Mouse (Mus musculus) stomach, embryonic 16.5 days (tissue): ENCODE measurements around the gene Sv2c. TPM values are rescaled to one million over a fixed set of nuclear protein-coding genes. Genes with fewer than 3 reads are reported as not detected.

Experiments
- ATAC-seq: fragments of 200-750 bp; cut with Nextera tagmentation; 2 replicates; pipeline ENCODE4 v1.8.0; 2017; ENCODE audit warnings: moderate number of reproducible peaks, moderate TSS enrichment; ENCODE audit not compliant: insufficient read depth, low FRiP score
- H3K27ac ChIP-seq: fragments of 300-500 bp; sonication (generic); 2 replicates; pipeline ENCODE4 v1.5.1; 2014; ENCODE audit warnings: low read length
- H3K27me3 ChIP-seq: fragments of 300-500 bp; sonication (generic); 2 replicates; pipeline ENCODE4 v1.6.1; 2014; ENCODE audit warnings: low read length, control low read depth, mixed read lengths; ENCODE audit not compliant: control insufficient read depth, insufficient read depth
- H3K36me3 ChIP-seq: fragments of 300-500 bp; sonication (generic); 2 replicates; pipeline ENCODE4 v1.6.1; 2014; ENCODE audit warnings: low read length; ENCODE audit not compliant: control insufficient read depth, insufficient read depth
- H3K4me1 ChIP-seq: fragments of 300-500 bp; sonication (generic); 2 replicates; pipeline ENCODE4 v1.6.1; 2014; ENCODE audit warnings: low read length, control low read depth, mixed read lengths; ENCODE audit not compliant: control insufficient read depth, insufficient read depth
- H3K4me2 ChIP-seq: fragments of 300-500 bp; sonication (generic); 2 replicates; pipeline ENCODE4 v1.6.1; 2014; ENCODE audit warnings: low read depth, low read length, mixed read lengths
- H3K4me3 ChIP-seq: fragments of 300-500 bp; sonication (generic); replicated peaks from 2 replicates; pipeline ENCODE4 v1.5.1; 2014; ENCODE audit warnings: mild to moderate bottlenecking, low read length
- H3K9ac ChIP-seq: fragments of 300-500 bp; sonication (generic); 2 replicates; pipeline ENCODE4 v1.6.1; 2014; ENCODE audit warnings: low read length
- H3K9me3 ChIP-seq: fragments of 300-500 bp; sonication (generic); replicated peaks from 2 replicates; pipeline ENCODE4 v1.6.1; 2016; ENCODE audit warnings: low read length, control low read depth; ENCODE audit not compliant: control insufficient read depth
- WGBS: fragments of 180-500 bp; shearing (Covaris S2); extraction: QIAGEN DNeasy Blood & Tissue Kit; methylation state at CpG from one replicate; pipeline ENCODE4 v1.1.7; 2014; 5-methylcytosine and 5-hydroxymethylcytosine counted together
- polyA plus RNA-seq: library from polyadenylated mRNA; unstranded; fragments of >200 nt; fragmentation: Nextera tagmentation; extraction: Ambion mirVana; gene quantifications from 2 replicates; pipeline ENCODE4 v1.2.1, GENCODE M21; 2015

The Sv2c gene
- polyA plus RNA-seq, 1 experiment from 2014 or later: 2.3 TPM

DNA sequence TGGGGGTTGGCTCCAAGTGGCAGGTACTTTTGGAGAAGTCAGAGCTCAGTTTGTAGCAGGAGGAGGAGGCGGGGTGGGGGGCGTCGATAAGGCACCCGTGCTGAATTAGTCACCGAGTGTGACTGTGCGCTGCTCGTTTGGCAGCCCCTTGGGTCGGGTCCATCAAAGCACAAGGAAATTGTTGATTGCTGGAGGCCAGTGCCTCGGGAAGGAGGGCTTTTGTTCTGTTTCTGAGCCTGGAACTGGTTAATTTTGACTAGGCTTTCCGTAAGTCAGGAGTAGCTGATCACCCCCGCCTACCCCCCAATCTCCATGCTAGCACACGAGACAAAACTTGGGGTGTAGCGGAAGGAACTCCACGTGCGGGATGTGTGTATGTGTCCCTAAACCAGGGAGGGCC is 456 bp upstream of the Sv2c start:
- peak overlapping the region; percentile 52 for H3K9ac ChIP-seq
- ATAC-seq: 0 out of 2 replicates have a peak, but pooled peaks have one; percentile 14

GRCm38 (mm10) chr13:96131911-96132310 is 466 bp downstream of the Sv2c start:
- Histone ChIP-seq H3K4me3 (peak overlapping the region; percentile 49), H3K36me3 (no peaks in the 10 kb centered on the region), H3K9me3 (no peaks in the 10 kb centered on the region), H3K4me2 (peak overlapping the region; percentile 89), H3K27me3 (peaks cover 69% of the 10 kb centered on the region), H3K4me1 (peaks cover 13% of the 10 kb centered on the region), H3K27ac (no peak overlapping the region), H3K9ac (peak overlapping the region; percentile 52; the same call in 1 of the 2 replicates)
- 1% methylated on average over 19 of the region's 19 CpGs for WGBS
- ATAC-seq: no peak

More for the DNA sequence above, 456 bp upstream of the Sv2c start:
- H3K27ac ChIP-seq: no peak overlapping the region
- peaks cover 13% of the 10 kb centered on the region for H3K4me1 ChIP-seq
- no peaks in the 10 kb centered on the region for H3K9me3 ChIP-seq
- peak overlapping the region; percentile 49 for H3K4me3 ChIP-seq
- H3K36me3 ChIP-seq: no peaks in the 10 kb centered on the region
- under 1% methylated on average over 15 of the region's 15 CpGs for WGBS
- peak overlapping the region; percentile 89 for H3K4me2 ChIP-seq
- H3K27me3 ChIP-seq: peaks cover 63% of the 10 kb centered on the region

DNA sequence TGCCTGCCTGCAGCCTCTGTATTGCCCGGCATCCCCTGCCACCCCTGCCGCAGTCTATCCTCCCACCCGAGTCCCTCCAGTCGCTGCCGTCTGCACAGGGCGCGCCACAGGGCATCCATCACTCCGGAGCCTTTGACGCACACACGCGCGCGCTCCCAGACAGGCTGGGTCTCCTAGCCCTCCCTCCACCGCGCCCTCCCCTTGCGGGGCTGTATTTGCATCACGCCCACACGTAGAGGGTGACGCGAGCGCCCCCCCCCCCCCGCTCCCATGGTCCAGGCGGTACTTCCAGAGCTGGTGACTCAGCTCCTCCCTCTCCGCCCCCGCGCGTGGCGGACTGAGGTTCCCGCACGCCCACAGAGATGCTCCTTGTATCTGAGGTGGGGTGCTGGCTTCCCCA is 1.3 kb downstream of the Sv2c start:
- peak overlapping the region; percentile 89 for H3K4me2 ChIP-seq
- no peaks in the 10 kb centered on the region for H3K36me3 ChIP-seq
- H3K9me3 ChIP-seq: no peaks in the 10 kb centered on the region
- H3K4me1 ChIP-seq: peaks cover 13% of the 10 kb centered on the region
- ATAC-seq: peak; percentile 68; the same call in 1 of the 2 replicates
- peaks cover 69% of the 10 kb centered on the region for H3K27me3 ChIP-seq
- no peak overlapping the region for H3K27ac ChIP-seq
- H3K9ac ChIP-seq: peak overlapping the region; percentile 16; the same call in 1 of the 2 replicates
- H3K4me3 ChIP-seq: peak overlapping the region; percentile 49
- 2% methylated on average over 27 of the region's 30 CpGs for WGBS

DNA sequence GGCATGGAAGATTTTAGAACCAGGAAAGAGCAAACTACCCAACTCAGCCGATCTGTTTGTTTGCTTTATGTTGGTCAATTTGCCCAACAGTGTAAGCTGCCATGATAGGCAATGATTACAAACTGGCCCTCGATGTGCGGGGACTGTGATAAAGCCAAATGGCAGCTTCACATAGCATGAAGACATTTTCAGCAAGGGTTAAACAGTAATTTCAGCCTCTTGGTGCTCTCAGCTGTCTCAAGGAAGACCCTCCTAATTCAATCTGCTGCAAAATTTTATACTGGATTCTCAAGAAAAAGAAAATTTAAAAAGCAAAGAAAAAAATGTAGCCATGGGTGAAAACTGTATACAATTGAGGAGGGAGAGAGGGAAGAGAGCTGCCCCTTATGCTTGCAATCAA is 3.3 kb downstream of the Sv2c start:
- H3K27me3 ChIP-seq: peaks cover 58% of the 10 kb centered on the region
- no peak overlapping the region for H3K4me2 ChIP-seq
- WGBS: 69% methylated on average over 3 of the region's 3 CpGs
- no peak overlapping the region for H3K4me3 ChIP-seq
- H3K9me3 ChIP-seq: no peaks in the 10 kb centered on the region
- no peak for ATAC-seq
- H3K27ac ChIP-seq: no peak overlapping the region
- H3K36me3 ChIP-seq: no peaks in the 10 kb centered on the region
- H3K9ac ChIP-seq: no peak overlapping the region
- peaks cover 13% of the 10 kb centered on the region for H3K4me1 ChIP-seq

GRCm38 (mm10) chr13:96126669-96127068 is 5.7 kb downstream of the Sv2c start:
- ATAC-seq: no peak
- H3K4me3 ChIP-seq: no peak overlapping the region
- no peaks in the 10 kb centered on the region for H3K36me3 ChIP-seq
- H3K9me3 ChIP-seq: no peaks in the 10 kb centered on the region
- no peak overlapping the region for H3K4me2 ChIP-seq
- no peak overlapping the region for H3K9ac ChIP-seq
- no peak overlapping the region for H3K27ac ChIP-seq
- H3K27me3 ChIP-seq: peaks cover 33% of the 10 kb centered on the region
- H3K4me1 ChIP-seq: peaks cover 6% of the 10 kb centered on the region; the same call in 1 of the 2 replicates
- whole genome bisulfite sequencing: 61% methylated on average over 6 of the region's 6 CpGs

DNA sequence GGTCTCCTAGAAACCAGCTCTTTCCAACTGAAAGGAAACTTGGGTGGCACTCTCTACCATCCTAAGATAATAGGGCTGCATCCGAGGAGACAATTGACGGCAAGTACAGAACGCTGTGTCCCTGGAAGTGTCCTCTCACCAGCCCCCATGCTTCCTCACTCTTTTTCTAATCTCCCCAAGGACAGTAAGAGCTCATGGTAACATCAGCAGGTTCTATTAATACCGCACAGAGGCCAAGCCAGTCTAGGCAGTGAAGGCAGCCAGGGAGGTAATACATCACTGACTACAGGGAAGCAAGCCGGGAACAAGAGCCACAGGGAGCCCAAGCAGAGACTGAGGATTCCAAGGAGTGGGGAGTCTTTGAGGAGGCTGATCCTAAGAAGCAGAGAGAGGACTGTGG is 7.4 kb downstream of the Sv2c start:
- no peaks in the 10 kb centered on the region for H3K4me1 ChIP-seq
- no peak for ATAC-seq
- 68% methylated on average over 5 of the region's 5 CpGs for WGBS
- no peaks in the 10 kb centered on the region for H3K36me3 ChIP-seq
- no peaks in the 10 kb centered on the region for H3K9me3 ChIP-seq
- no peak overlapping the region for H3K9ac ChIP-seq
- no peak overlapping the region for H3K27ac ChIP-seq
- no peak overlapping the region for H3K4me3 ChIP-seq
- H3K4me2 ChIP-seq: no peak overlapping the region
- H3K27me3 ChIP-seq: peaks cover 17% of the 10 kb centered on the region

GRCm38 (mm10) chr13:96112711-96113110 is 19.7 kb downstream of the Sv2c start:
- Histone ChIP-seq H3K36me3 (no peaks in the 10 kb centered on the region), H3K9ac (no peak overlapping the region), H3K9me3 (no peaks in the 10 kb centered on the region), H3K4me1 (no peaks in the 10 kb centered on the region), H3K27ac (no peak overlapping the region), H3K27me3 (no peaks in the 10 kb centered on the region), H3K4me2 (no peak overlapping the region), H3K4me3 (no peak overlapping the region)
- no peak for ATAC-seq
- 74% methylated on average over 2 of the region's 2 CpGs for WGBS

- H3K4me2 ChIP-seq: no peak overlapping the region
- H3K9ac ChIP-seq: no peak overlapping the region
- ATAC-seq: no peak
- no peaks in the 10 kb centered on the region for H3K27me3 ChIP-seq
- H3K36me3 ChIP-seq: no peaks in the 10 kb centered on the region
- H3K9me3 ChIP-seq: no peaks in the 10 kb centered on the region
- no peak overlapping the region for H3K4me3 ChIP-seq
- no peak overlapping the region for H3K27ac ChIP-seq
- 85% methylated on average over 3 of the region's 3 CpGs for WGBS
- no peaks in the 10 kb centered on the region for H3K4me1 ChIP-seq
Measured at GRCm38 (mm10) chr13:96110767-96111166, 21.6 kb downstream of the Sv2c start.

DNA sequence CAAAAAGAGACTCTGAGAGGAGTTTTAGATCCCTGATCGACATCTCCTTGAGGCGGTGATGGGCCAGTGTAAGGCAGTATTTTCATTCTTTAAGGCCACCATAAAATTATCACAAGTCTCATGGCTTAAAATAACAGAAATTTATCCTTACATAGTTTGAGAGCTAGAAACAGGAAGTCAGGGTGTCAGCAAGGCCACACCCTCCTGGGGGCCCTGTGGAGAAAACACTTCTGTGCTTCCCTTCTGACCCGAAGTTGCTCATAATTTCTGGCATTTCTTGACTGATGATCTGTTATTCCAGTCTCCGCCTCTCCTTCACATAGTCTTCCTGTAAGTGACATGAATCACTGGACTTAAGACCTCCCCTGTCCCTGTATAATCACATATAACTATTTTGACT is 26.0 kb downstream of the Sv2c start:
- 62% methylated on average over 4 of the region's 4 CpGs for WGBS
- no peak for ATAC-seq
- Histone ChIP-seq H3K27ac (no peak overlapping the region), H3K36me3 (no peaks in the 10 kb centered on the region), H3K9me3 (no peaks in the 10 kb centered on the region), H3K4me1 (no peaks in the 10 kb centered on the region), H3K9ac (no peak overlapping the region), H3K4me2 (no peak overlapping the region), H3K4me3 (no peak overlapping the region), H3K27me3 (no peaks in the 10 kb centered on the region)

DNA sequence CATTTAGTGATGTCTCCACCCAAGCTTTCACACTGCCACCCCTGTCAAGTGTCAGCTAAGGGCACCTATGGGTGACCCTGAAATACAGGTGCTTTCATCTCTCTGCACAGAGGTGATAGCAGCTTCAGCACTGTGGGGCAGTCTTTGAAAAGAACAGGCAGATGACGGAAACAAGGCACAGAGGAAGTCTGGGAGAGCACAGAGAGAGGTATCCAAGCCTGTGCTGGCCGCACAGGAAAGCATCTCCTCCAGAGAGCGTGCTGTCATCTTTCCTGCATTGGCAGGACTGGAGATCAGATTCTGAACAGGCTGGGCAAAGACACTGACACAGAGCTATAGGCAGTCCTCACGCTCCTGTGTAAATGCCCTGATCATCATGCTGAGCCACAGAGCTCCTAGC is 41.4 kb downstream of the Sv2c start:
- H3K9ac ChIP-seq: no peak overlapping the region
- ATAC-seq: no peak
- no peaks in the 10 kb centered on the region for H3K9me3 ChIP-seq
- no peaks in the 10 kb centered on the region for H3K4me1 ChIP-seq
- H3K4me2 ChIP-seq: no peak overlapping the region
- H3K27me3 ChIP-seq: no peaks in the 10 kb centered on the region
- 69% methylated on average over 4 of the region's 4 CpGs for WGBS
- no peak overlapping the region for H3K4me3 ChIP-seq
- no peak overlapping the region for H3K27ac ChIP-seq
- H3K36me3 ChIP-seq: no peaks in the 10 kb centered on the region
